Mouse (Mus musculus) embryo, embryonic 11 days (tissue): ENCODE measurements around the gene Spcs2.
"Not testable (repeated sequence)": the region's sequence is repeated elsewhere in the genome, so short reads cannot be mapped to it uniquely, and the experiment has no call there.

Experiments used
- DNase-seq: peaks from one replicate; pipeline ENCODE4 v3.0.0-alpha.2; 2015

Spcs2 gene

DNA sequence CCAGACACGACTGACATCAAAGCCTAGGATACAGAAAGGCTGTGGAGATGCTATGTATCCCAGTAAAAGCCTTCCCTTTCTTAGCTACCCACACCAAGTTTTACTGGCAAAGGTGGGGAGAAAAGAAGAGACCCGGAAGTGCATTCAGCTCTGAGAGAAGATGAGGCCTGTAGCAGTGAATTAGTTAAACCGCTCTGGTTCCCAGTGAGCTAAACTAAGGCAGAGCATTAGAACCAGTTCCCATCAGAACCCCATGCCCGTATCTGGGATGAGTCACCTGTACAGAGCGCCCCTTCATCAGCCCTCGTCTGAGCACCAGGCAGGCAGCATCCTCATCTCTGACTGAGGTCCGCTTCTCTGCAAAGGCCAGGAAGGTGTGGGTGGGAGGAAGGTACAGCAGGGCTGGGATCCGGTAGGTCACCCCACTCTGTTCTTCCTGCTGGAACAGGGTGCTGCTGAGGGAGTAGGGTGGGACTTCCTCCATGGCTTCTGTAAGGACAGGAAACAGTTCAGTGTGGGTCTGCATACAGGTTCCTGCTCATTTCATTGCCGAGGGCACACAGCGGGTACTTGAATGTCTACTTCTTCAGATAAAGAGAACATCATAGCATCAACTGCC, 40.1 kb downstream of the Spcs2 start:
- no peak for DNase-seq

DNA sequence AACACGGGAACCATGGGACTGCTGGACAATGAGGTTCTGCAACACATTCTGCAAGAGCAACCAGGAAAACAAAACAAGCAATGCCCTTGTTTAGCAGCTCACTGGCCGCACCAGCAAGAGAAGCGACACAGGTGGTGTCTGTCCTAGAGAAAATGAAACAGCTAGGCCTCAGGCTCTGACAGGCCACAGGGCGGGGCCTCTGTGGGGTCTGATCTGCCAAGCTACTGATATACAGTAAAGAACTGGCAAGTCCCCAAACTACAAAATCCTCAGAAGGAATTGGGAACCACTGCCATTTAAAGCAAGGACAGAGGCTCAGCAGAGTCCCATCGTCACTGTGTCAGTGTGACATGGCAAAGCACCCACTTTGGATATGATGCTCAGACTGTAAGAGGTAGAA, 40.8 kb downstream of the Spcs2 start:
- DNase-seq: no peak

DNA sequence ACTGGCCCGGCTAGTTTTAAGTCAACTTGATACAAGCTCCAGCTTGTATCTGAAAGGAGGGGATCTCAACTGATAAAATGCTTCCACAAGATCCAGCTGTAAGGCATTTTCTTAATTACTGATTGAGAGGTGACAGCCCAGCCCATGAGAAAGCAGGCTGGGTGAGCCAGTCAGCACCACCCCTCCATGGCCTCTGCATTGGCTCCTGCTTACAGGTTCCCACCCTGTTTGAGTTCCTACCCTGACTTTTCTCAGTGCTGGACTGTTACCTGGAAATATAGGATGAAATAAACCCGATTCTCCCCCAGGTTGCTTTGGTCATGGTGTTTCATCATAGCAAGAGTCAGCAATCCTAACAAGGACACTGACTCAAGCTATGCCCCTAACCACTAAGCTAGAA, 41.3 kb downstream of the Spcs2 start:
- no peak for DNase-seq

DNA sequence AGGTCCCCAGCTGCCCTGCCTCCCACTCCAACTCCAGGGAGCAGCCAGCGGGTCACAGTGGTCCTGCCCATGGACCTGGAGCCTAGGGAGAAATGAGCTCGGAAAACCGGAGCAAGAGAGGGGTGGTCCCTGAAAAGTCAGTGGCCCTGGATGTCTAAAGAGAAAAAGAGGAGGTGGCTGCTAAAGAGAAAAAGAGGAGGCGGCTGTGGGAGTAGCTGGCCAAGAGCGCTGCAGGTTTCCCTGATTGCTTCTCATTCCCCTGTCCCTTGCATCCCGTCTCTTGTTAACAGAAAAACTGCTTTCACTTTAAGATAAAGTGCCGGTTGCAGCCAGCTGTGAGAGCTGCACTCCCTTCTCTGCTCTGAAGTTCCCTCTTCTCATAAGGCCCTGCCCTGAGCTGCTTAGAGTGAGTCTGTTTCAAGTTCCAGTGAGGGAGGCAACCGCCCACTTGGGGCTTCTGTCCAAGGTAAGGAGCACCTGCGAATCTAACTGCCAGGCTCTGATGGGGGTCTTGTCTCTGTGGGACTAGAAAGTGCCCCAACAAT, 45.0 kb downstream of the Spcs2 start:
- not testable (repeated sequence) for DNase-seq

DNA sequence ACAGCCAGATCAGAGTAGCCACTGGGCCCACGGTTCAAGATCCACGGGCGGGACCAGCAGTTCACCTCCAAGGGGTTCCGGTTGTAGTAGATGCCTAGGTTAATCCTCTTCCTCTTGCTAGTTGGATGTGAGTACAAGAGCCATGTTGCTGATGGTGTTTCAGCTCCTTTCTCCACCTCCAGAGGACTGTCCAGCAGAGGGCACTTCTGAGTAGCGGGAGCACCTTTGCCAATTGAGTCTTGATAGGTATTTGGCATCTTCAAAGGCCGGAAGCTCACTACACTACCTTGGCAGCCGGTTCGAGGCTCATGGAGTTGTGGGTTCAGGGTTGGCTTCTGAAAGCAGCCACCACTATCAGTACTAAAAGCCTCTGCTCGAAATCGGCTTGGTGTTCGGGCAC, 49.9 kb downstream of the Spcs2 start:
- no peak for DNase-seq

DNA sequence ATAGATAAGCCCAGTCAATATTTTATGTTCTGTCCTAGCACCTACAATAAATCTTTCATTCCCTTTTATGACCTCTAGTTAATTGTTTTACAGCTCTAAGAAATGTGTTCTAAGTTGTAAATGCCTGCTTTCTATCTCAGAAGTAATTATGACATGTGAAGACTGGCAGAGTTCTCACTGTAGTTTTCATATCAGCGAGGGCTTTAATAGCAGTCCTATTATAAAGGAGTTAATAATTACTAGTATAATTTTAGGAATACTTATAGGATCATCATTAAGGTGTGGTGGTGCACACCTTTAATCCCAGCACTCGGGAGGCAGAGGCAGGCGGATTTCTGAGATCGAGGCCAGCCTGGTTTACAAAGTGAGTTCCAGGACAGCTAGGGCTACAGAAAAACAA, 51.6 kb downstream of the Spcs2 start:
- no peak for DNase-seq

DNA sequence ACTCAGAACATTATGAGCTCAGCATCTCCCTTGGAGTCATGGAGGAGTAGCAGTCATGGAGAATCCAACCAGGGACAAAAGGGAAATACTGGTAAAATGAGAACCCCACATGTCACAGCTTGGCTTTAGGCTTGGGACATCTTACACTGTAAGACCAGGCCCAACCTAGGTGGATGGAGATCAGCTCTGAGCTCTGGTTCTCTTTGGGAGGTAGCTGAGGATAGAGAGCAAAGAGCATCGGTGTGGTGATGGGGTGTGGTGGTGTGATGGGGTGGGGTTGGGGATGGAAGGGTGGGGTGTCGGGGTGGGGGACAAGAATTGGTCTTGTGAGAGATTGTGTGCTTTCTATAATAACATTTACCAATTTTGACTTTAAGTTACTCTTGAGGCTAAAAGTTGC, 52.4 kb downstream of the Spcs2 start:
- no peak for DNase-seq

DNA sequence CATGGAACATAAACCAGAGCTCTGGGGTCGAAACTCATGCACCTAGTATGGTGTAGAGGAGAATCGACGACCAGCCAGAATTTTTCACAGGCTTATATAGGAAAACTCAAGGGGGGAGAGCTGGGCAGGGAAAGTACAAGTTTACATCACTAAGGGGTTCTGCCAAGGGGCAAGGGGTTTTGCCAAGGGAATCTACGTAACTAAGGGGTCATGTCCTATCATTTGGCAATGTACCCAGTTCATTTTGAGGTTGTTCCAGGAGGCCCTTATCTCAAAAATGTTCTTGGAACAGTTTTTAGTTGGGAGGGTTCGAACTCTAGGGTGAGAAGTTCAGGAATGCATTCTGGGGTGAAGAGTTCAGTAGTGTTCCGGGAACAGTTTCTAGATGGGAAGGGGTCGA, 56.2 kb downstream of the Spcs2 start:
- DNase-seq: not testable (repeated sequence)

DNA sequence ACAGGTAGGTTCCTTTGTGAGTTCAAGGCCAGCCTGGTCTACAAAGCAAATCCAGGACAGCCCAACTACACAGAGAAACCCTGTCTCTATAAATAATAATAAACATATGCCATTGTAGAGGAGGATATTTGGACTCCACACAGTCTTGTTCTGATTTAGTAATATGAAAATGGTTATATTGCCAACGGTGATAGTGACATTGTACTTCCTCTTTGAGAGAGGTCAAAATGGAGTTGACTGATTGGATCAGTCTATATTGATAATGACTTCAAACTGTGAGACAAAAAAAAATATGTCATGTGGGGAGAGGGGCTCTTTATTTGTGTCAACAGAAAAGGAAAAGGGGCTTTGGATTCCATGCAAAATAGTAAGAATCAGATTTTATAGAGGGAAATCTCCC, 57.9 kb downstream of the Spcs2 start:
- DNase-seq: no peak

DNA sequence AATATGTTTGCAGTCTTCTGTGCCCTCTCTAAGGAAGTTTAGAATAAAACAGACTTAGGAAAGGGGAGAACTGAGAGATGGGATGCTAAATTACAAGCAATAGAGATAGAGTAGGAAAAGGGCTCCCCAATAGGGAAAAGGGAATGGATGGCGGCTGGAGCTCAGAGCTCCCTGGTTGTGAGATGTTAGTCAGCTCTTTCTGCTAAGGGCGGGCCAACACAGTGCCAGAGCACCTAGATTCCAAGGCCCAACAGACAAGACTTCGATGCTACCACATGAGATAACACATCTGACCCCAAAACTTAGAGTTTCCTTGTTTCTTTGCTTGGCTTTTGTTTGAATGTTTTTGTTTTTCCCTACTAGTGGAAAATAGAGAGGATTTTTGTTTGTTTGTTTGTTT, 59.2 kb downstream of the Spcs2 start:
- not testable (repeated sequence) for DNase-seq

DNA sequence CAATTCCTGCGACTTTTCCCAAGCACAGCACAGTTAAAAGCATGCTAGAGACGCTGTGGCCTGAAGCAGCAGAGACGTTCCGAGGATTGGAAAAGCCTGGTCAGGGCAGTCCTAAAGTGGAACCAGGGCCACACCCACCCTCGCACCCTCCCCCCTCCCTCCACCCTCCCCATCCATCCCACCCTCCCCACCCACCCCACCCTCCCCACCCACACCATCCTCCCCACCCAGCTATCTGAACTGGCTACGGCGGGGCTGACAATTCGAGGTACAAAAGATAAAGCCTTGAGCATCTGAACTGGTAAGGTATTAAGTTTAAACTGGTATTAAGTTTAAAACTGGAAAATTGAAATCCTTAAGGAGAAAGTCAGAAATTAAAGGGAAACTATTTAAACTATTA, 59.7 kb downstream of the Spcs2 start:
- DNase-seq: no peak

DNA sequence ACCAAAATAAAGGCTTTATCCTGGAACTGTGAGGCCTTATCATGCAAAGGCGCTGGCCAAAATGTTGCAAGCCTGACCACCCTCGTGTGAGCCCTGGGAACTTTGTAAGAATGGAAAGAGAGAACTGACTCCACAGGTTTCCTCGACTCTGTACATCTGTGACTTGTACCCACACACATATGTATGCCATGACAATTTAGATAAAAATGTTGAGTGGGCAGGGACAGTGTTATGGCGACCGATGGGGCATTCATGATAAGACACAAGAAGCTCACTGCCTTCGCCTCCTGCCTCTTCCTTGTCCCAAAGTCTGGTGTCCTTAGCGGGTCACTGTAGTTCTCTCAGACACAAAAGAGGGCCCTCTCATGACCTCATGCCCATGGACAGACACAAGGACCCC, 64.1 kb downstream of the Spcs2 start:
- DNase-seq: no peak

DNA sequence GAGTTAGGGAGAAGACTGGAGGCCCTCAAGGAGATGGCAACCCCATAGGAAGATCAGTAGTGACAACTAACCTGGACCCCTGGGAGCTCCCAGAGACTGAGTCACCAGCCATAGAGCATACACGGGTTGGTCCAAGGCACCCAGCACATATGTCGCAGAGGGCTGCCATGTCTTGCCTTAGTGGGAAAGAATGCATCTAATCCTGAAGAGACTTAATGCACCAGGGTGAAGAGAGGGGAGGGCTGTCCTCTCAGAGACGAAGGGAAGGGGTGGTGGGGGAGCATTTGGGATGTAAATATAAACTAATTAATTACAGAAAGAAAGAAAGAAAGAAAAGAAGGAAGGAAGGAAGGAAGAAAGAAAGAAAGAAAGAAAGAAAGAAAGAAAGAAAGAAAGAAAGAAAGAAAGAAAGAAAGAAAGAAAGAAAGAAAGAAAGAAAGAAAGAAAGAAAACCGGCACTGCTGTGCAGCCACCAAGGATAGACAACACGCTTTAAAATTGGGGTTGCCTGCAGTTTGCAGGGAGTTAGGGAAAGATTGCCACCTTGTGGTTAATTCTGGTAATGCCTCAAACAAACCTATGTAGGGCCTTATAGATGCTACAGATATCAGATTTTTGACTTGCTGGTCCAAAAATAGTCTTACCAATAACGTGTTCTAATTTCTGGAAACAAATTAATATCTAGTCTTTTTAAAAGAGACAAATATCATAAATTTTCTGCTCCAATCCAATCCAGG, 65.2 kb downstream of the Spcs2 start:
- DNase-seq: peak; percentile 87

DNA sequence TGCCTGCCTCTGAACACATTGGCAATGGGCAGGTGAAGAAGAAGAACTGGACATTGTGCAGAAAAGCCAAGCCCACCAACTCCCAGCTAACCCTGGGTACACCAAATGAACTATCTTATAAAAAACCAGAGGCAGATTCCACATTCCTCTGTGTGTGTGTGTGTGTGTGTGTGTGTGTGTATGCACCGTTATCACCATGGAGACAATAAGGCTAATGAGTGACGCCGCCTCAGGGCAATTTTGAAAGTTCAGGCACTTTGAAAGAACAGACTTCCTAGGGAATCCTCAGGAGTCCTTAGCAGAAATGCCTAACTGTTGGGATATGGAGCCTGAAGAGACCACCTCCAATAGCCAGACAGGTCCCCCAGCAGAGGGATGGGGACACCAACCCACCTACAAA, 66.0 kb downstream of the Spcs2 start:
- DNase-seq: no peak

DNA sequence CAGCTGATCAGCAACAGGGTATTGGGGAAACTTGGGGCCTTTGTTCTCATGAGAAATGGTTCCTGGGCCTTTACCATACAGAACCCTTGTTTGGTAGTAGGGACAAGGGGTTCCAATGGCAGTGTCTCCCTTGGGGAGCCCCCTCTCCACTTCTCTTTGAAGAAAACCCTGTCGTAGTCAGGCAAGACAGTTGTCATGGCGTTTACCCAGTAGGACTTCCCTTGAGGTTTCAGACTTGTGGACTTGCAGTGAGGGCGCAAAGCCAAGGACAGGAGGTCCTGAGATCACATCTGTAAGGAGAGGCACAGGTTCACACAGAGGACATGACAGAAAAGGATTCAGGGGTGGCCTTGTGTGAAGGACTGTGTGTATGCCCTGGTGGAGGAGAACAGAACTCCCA, 66.8 kb downstream of the Spcs2 start:
- no peak for DNase-seq

DNA sequence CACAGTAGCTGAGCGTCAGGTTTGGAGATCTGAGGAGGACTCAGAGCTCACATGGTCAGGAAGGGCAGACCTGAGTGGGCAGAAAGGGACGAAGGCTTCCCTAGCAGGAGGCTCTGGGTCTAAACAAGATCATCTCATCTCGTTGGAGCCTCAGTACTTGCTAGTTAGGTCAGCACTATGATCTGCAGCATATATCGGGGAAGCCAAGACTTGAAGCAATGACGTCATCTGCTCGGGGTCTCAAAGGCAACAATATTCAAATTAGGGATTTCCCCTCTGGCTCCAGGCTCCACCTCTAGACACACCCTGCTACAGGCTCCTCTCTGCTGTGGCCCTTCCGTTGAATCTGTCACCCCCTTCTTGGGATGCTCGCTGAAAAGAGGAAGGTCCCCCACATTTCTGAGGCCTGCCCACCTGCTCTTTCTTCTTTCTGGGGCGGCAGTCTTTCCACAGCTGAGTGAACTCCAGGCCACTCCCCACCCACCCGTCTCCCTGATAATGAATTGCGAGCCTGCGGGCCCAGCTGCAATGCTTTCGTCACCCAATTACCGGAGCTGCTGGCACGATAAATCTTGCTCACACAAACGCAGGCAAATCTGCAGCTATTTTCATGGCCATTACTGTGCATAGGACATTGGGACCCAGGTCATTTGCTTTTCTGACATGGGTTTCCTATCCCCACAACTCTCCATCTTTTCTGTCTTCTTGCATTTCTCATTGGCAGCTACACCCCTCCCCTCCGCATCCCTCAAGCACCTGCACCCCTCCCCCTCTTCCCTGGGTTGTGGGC, 67.9 kb downstream of the Spcs2 start:
- peak; percentile 64 for DNase-seq

DNA sequence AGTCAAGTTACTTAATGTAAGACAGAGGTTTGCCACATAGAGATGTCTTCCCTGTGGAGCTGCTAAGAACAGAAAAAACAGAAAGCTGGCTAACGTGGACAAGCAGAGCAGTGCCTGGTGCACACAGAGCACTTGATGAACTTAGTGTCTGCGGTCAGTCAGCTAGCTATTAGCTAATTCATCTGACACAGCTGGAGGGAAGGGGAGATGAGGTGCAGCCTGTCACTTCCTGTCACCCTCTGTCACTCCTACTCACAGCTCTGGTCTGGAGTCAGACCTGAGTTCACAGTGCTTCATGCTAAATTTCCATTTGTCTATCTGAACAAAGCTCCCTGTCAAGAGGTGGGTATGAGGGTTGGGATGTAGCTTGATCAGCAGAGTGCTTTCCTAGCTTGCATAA, 69.2 kb downstream of the Spcs2 start:
- no peak for DNase-seq

DNA sequence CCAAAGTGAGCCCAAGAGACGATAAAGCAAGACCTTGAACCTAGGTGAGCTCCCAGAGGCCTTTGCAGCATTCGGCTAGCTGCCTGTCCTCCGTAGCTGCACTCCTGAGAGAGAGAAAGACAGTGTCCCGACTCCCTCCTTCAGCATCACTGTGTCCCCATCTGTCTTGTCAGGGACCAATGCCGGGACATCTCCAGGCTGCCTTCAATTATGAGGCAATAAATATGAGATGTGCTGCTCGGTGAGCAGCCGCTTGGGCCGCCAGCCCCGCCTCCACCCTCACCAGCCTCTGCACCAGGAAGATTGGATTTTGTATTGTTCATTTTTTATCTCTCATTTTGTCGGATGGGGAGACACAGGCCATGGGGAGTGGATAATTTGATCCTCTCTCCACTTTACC, 72.4 kb downstream of the Spcs2 start:
- DNase-seq: no peak

DNA sequence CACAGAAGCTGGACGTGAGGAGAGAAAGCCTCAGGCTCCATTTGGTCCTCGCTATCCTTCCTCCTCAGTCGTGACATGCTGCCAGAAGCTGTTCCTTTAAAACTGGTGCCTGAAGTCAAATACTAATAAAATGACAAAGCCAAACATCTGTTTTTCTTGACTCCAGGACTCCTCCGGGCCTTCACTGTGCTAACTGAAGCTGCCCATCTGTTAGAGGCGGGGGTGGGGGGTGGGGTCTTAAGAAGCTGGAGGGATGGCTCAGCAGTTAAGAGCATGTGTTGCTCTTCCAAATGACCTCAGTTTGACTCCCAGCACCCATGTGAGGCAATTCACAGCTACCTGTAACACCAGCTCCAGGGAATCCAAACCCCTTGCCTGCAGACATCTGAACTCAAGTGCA, 74.7 kb downstream of the Spcs2 start:
- DNase-seq: peak; percentile 26

DNA sequence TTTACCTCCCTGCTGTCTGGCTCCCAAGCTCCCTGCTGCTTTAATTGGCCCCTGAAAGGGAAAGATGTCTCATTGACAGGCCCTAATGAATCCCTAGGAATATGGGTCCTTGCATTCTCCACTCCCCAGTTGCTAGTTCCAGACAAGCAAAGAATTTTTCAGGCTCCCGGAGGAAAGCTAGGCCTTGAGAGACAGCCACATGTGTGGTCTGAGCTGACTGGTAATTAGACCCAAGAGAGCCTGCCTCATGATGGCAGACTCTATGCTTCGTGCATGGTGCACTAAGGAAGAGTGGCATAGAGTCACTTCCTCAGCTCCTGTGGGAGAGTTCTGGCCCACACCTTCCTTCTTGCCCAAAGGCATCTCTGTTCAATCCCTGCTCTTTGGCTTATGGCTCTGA, 75.3 kb downstream of the Spcs2 start:
- no peak for DNase-seq
